Mouse (Mus musculus) retina, postnatal 1 day (tissue): Measurements from ENCODE around the gene Pax8.

Experiments used
- DNase-seq: peaks from one replicate; pipeline ENCODE4 v3.0.0-alpha.2; 2012

Pax8 gene

DNA sequence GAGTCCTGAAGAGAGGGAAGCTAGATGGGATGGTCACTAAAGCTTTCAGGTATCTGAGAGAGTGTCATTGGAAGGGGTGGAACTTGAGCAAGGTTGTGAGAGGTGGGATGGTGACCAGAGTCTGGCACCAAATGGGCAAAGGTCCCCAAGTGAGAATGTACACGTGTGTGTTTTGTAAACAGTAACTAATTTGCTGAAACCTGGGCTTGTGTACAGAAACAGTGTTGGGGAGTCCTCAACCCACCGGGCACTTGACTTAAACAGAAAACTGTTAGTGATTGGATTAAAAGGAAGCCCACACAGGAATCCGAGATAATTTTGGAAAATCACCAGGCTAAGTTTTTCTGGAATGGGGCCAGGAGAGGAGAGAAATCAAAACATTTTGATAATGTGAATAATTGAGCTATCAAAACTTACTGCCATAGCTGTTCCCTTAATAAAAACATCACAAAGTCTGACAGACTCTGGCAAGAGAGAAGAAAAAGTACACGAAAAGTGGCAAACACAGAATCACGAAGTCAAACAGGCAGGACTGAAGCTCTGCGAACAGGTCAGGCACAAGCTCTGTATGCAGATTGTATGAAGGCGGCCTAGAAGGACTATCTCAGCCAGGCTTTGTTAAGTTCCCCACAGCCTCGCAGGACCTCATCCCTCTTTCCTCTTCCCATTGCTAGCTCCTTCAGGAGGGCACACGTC lies 15.1 kb downstream of the Pax8 start:
- DNase-seq: no peak

DNA sequence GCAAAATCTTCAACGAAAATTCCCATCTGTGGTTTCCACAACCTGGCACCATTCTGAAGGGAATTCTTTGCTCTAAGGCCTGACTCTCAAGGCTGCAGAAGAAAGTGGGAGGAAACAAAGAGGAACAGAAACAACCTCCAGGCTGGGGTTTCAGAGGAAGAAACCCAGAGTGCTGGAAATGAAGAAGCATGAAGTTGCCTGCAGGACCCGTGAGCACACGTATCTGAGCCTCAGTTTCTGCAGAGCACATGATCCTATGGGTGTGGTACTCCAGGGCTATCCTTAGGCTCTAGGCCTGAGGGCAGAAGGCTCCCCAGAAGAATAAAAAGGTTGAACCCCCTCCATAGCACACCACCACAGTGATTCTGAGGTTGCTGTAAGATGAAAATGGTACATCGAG lies 18.6 kb downstream of the Pax8 start:
- no peak for DNase-seq

DNA sequence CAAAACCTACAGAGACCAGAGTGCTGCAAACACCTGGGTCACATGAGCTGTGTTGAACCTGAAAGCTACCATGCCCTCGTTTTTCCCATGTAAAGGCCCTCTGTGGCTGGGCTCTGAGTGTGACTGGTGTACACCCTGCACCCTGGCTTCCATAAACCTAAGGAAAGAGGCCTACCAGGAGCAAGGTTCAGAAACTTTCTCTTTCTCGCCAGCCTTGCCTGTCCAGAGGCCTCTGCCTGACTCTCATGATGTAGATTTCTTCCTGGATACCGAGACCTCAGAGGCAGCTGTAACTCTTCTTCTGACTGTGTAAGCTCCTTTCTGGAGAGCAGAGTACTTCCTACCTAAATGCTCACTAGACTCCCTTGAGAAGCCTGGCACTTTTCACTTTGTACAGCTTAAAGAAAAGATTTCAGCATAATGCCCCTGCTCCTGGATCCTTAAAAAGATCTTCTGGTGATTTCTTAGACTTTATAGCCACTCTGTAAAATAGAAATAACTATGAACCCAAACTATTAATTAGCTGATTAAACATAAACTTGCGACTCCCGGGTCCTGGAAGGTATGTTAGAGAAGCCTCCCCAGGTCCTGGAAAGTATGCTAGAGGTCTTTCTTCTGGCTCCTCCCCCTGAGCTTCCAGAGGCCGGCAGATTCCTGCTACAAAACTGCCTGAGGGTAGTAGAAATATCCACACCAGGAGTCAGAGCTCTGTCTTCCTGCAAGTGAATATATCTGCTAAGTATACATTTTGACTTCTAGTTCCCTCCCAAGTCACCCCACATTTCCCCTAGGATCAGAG lies 20.1 kb downstream of the Pax8 start:
- peak; percentile 15 for DNase-seq

DNA sequence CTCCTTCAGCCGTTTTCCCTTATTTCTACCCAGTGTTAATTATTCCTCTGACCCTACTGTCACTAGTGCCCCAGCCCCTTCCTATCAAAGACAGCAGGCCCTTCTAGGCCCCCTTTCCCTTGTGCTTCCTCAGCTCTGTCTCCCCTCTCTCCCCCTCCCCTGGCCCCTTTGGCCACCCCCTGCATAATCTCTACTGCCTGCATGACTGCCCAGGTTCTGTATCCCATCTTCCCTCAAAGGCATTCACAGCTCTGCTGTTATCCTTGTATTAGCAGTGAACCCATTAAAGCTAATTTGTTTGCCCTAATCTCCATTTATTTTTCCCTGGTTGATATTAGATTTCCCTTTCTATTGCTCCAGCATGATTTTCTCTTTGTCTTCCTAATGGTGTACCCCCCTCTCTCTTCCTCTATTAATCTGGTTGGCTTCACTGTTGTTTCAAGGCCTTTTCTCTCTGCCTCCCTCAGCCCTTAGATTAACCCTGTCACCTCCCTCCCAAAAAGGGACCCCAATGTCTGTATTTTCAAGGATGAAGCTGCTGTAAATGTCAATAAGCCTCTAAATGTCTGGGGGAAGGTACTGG lies 20.9 kb downstream of the Pax8 start:
- DNase-seq: peak; percentile 17

DNA sequence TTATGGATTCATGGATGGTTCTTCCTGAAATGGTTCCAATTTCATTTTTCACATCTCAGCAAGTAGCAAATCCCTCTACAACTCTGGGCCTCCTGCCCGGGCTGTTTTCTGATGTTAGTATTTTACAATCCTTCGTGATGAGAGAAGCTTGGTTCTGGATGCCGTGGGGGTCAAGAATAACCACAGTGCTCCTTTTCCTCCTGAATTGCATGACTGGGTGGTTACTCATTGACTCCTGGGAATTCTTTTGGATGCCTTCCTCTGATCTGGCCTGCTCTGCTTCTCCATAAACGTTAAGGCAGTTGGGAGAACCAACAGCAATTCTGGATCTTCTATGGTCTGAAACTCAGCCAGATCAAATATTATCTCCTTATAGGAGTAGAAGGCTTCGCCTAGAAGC lies 22.2 kb downstream of the Pax8 start:
- DNase-seq: no peak

DNA sequence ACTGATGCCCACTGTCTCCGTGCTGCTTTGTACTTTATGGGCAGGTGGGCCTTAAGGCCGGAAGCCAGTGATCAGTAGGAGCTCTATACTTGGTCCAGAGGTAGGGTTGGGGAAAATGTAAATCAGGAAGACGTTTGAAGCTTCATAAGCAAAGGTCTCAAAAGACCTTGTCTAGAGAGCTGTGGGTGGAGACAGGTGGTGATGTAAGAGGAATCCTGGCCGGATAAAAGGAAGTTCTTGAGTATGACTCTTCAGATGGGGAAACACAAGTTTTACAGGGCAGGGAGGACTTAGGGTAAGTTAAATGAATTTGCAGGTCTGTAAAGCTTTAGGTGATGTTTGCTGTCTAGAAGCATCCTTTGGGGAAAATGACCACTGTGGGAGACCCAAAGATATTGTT lies 26.3 kb downstream of the Pax8 start:
- no peak for DNase-seq

DNA sequence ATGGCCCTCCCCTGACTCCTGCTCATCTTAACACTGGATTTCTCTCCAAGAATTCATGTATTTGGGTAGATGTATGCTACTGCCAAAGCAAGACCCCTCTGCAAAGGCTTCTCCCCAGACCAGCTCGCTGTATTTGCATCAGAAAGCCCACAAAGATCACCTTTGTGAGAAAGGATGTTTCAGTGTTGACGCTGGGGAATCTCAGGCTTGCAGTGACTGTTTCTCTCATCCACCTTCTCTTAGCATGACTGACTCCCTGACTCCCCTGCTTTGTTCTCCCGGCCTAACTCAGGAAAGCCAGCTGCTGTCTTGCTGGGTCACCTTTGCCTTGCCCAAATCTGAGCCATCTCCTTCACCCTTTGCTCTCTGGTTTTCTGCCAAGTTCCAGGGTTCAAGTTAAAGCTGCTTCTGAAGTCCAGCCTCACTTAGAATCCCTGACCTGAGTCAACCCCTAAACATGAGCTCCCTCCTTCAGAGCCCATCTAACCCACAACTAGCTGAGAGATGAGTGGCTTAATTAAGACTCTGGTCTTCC lies 32.1 kb downstream of the Pax8 start:
- no peak for DNase-seq

DNA sequence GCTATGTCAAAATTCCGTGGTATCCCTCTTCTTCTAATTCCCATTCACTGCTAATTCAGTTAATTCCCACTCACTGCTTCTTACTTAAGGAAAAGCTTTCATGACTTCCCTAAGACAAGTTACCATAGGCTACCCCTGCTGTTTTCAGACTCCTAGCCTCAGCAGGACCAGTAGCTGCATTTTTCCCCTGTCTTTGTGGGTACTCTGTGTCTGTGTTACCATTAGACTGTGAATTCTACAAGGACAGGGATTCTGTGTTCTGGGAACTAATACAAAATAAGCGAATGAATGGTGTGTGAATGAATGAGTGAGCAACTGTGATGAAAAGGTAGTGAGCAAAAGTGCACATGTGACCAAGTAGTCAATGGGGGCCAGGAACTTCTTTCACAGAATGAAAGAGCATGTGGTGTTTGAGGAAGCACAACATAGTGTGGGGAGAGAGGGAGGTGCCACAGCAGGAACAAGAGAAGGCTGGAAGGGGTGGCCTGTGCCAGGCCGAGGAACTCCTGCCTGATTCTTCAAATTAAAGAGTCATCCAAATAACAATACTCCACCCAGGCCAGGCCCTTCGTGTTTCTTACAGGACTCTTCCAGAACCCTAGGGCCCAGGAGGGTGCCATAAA lies 33.0 kb downstream of the Pax8 start:
- no peak for DNase-seq

DNA sequence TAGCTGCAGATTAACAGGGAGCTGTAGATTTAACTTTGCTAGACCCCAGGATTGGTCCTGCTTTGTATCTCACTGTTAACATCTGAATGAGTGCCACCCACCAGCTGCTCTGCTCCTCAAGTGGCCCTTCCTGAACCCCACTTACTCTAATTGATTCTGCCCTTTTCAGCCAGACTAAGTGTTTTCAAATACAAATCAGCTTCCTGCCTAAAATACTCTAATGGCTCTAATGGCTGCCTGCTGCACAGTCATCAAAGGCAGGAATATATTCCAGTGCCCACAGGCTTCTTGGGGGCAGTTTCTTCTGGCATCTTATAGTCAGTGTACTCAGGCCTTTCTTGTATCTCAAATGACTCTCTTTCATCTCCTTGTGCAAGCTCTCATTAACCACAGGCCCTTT lies 33.5 kb downstream of the Pax8 start:
- no peak for DNase-seq

DNA sequence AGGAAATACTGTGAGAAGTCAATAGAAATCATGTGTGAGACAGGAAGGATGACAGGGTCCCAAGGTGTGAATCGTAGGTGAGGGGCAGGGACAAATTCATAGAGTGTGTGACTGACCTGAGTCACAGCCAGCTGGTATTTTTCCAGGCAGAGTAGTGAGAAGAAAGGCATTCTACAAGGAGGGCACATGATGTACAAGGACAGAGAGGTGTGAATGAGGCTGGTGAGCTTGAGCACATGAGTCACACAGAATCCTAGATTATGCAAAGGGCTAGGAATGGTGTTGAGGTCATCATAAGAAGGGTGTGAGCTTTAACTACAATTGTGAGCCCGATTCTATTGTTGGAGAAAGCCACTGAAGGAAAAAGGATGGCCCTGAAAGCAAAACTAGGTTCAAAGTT lies 35.3 kb downstream of the Pax8 start:
- DNase-seq: no peak

DNA sequence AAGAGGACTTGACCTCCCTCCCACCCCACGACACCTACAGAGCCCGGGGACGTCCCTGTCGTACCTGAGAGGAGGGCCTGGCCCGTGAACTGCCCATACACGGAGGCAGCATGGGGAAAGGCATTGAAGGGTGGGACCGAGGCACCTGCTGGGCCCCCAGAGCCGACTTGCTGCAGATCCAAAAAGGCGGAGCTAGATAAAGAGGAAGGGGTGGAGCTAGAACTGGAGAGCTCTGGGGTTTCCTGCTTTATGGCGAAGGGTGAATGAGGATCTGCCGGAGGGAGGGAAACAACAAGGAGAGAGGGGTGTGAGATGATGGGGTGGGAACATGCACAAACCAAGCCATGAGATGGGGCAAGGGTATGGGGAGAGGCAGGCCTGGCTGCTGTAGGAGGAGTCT lies 39.7 kb downstream of the Pax8 start:
- DNase-seq: no peak

DNA sequence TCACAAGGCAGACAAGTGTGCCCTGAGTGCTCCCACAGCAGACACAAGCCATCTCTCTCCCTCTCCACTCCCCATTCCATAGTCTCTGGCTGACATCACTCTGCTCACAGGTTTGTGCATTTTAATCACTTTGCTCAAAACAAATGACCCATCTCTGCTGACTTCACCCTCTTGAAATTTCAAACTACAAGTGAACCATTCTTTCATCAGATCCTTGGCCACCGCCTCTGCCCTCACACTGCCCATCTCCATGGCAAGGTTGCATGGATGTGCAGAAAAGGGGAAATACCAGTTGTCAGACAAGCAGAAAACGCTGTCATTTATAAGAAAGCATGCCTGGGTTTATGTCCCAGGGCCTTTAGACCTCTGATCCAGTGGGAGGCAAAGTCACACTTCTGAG lies 40.7 kb downstream of the Pax8 start:
- no peak for DNase-seq

DNA sequence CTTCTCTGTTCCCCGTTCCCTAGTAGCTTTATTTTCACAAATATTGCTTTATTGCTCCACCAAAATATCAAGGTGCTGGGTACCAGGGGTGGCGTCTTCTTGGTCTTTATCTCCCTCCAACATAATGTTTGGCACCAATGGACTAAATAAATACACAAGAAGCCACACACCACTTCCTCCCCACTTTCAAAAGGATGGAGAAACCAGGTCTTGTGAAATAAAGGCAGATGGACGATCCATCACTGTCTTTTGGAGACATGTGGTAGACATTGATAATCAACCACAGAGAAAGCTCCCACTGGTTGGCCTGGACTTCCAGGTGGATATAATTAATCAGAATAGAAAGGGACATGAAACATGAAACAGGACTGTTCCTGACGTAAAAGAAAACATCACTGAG lies 45.6 kb downstream of the Pax8 start:
- no peak for DNase-seq

DNA sequence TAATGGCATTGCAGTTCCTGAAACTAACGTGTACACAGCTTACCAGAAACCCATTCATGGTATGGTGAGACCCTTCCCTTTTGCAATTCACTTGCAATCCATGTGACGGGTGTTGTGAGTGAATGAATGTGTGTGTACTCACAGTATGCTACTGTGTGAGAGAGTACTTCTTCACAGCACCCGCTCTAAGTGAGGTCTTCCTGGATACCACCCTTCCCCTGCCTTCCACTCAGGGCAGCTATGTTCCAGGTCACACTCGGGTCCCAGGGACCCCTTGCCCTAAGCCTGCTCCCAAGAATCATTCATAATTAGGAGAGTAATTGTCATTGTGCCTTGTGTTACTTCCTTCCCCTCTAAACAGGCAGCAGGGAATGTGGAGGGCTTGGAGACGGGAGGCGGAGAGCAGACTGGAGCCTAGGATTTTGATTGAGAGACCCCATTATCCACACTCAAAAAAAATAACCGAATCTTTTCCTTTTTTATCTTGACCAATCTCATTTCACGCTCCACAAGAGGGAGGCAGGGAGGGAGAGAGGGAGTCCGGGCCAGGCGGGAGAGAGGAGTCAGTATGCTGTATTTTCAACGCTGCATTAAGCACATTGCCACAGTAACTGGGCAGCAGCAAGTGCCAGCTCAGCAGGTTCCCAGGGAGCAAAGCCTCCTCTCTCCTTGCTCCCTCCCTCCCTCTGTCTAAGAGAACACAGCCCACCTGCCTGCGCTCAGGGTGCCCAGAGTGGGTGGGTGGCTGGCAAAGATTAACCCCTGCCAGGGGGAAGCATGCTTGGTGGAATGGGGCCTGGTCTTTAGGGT lies 47.3 kb downstream of the Pax8 start:
- DNase-seq: peak; percentile 61

DNA sequence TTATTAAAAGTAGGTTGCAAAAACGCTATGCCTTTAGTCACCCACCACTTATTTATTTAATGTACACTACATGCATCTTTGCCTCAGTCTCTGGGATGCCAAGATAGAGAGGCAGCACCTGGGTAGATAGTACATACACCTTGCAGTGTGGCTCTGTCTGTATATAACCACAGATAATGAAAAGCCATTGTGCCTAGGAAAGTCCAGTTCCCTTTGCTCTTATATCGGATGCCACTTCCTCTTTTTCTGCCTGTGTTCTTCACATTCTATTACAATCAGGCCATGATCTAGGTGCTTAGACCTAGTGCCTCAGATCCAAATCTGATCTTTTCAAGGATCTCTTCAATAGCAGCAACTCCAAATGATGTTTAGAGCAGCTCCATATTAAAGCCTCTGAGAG lies 49.8 kb downstream of the Pax8 start:
- no peak for DNase-seq

DNA sequence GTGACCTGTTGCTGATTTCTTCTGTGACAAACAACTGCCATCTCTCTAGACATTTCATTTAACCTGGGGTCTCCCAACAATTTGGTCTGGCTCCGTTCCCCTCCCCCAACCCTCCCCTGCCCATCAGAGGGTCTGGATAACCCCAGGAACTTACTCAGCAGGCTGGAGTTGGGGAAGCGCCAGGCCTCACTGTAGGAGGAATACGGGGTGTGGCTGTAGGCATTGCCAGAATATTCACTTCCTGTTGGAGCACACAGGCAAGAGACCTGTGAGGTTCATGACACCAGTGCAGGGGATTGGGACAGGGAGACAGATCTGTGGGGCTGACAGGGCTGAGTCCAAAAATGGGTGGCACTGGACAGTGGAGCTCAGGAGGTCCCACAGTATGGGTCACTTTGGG lies 52.6 kb downstream of the Pax8 start:
- no peak for DNase-seq

DNA sequence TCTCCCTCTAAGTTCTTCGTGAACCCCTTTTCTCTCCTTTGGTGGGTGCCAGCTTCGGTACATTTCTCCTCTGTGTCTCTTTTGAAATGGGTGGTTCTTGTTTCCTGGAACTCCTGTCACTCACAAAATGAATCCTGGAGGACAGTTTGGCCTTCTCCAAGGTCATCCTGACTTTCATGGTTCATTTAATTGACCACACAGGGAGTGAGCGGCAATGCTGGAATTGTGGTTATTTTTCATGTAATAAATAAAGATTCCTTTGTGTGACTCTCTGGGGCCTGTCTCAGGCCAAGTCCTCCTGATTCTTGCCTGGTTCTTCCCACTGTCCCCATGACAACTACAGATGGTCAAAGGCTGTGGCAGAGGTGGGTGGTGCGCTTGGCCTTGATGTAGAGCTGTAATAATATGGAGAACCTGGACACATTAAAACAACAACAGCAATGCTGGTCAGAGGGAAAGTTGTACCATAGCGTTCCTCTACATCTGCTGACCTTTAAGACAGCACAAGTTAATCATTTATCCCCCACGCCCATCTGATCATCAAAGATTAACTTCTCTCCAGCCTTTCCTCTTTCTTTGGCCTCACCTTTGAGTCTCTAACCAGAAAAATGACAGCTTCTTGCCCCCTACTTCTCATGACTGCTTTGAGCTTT lies 54.1 kb downstream of the Pax8 start:
- no peak for DNase-seq

DNA sequence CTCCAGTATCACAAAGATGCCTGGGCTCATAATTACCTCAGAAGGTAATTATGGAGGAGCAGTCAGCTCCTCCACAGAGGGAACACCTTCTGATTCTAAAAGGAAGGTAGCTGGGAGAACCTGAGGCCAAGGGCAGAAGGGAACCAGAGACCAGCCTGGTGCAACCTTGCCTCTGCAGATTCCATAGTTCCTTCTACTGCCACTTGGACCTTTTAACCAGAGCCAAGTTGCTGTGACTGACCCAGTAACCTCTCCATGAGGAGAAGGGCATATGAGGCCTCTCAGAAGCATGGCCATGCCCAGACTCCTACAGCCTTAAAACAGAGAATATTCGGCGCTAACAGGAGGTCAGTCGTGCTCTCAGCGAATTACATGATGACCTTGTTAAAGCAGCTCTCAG lies 57.8 kb downstream of the Pax8 start:
- DNase-seq: no peak

DNA sequence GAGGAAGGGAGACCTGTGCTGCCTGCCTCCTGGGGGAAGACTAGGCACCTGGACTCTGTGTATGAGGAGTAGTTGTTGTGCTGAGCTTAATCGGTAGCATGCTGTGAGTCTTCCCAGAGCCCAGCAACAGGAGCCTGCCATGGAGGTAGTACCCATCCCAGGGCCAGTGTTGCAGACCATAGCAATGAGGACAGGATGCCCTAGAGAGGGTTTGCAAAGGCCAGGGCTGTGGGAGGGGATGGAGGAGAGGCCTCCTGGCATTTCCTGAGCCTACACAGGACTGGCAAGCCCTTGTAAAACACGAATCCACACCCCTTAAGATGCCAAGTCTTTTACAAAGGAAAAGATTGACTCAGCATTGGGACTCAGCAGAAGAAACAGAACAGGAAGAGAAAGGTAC lies 58.3 kb downstream of the Pax8 start:
- DNase-seq: no peak

DNA sequence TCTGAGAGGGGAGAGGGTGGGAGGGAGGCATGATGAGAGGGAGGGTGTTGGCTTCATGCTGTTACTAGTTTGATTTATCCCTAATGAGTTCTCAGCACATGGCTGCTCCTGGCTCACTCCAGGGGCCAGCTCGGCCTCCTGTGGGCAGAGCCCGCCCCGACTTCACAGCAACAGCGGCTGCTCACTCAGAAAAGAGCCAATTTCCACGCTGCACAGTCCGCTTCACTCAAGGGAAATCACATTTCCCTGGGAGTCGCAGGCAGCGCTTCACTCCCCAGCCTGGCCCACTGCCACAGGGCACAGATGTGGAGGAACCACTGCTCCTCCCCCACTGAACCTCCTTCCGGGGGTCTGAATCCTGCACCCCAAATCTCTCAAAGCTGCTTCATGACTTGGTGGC lies 58.7 kb downstream of the Pax8 start:
- peak; percentile 51 for DNase-seq

DNA sequence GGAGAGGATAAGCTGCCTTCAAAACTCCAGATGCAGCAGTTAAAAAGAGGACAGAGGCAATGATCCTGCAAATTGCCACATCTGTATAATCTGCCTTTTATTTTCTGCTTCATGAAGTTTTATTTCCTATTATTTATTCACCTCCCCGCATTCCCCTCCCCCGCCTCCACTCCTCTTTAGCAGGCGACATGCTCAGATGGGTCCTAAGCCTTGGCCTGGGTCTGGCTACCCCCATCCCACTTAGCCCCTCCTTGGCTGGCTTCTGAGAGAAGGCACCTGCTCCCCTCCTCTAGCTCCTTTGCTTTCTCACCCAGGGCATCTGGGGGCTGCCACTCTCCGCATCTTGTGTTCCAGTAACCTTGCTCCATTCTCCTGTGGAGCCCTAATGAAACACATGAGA lies 61.7 kb downstream of the Pax8 start:
- no peak for DNase-seq

DNA sequence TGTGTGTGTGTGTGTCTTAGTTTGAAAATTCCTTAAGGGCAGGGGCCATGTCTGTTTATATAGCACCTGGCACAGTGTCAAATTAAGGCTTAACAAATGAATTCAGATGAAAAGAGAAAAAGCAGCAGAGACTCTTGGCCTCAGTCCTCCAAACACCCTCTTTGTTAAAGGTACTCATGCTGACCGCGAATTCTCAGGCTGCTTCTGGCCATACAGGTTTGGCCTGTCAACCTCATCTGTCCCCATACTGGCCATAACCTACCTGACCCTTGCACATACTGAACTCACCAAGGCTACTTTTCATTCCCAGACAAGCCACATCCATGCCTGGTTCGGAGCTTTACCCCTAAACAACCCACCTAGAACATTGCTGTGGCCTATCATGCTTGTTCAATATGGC lies 62.2 kb downstream of the Pax8 start:
- no peak for DNase-seq
